Mouse (Mus musculus) adrenal gland, adult (tissue): ENCODE measurements around the gene Ddx19b.
A peak's percentile ranks its signal among the peaks of the same experiment; 100 is the strongest.
"Not testable (repeated sequence)": the region's sequence is repeated elsewhere in the genome, so short reads cannot be mapped to it uniquely, and the experiment has no call there.

Source experiments
- DNase-seq, 2 experiments: peaks; one replicate each; pipeline ENCODE4 v3.0.0; 2022 to 2023; ENCODE audit warnings: low spot score in 1 of 2; ENCODE audit not compliant: inconsistent age in 2 of 2

Gene Ddx19b

DNA sequence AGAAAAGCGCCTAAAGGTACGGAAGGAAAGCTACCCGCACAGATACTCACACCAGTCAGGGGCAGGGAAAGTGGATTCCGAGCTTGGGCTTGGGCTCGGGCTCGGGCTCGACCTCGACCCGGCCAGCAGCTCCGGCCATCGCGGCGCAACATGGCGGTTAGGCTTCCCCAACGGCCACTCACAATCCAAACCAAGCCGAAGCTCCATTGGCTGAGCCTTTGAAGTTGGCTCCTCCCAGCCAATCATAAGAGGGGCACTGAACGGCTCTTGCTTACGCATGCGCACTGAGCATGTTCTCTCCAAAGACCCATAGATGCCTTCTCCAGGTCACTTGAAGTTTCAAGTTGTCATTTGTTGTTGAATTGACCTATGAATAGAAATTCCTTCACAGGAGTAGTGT lies at the start of gene Ddx19b:
Gene Ddx19b, minus strand, starts transcription at position 180 of the 400 bp plus-strand sequence.
- DNase-seq, result no peak

DNA sequence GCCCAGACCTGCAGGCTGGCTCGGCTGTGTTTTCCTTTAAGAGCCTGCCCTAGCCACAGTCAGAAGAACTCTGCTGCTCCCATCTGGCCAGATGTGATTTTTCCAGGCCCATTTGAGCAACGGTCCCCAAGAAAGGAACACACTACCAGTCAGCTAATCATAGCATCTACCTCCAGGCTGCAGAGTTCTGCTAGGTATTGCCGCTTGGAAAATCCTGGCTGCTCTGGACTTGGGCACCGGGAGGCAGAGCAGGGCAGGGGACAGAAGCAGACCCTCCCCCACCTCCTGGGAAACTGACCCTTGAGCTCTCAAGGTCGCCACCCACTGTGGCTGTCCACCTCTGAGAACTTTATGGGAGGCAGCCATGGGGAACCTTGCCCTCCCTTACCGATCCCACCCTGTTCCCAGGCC lies 48.3 kb upstream of the Ddx19b start:
- DNase-seq, result peak; percentile 41 to 81

DNA sequence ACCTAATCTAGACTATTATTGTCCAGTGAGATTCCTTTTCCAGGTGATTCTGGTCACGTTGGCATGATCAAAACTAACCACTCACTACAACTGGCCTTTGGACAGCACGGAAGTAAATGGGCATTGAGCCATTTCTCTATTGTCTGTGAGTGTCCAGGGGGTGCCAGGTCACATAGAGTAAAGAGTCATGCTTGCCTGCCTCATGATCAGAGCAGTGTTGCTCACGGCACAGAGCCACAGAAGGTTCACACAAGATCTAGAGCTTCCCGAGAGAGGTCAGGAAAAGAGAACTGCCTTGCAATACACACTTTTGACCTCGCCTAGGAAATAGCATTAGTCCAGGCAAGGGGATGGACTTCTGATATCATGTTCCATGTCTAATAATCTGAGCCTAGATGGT lies 47.9 kb upstream of the Ddx19b start:
- no peak for DNase-seq

DNA sequence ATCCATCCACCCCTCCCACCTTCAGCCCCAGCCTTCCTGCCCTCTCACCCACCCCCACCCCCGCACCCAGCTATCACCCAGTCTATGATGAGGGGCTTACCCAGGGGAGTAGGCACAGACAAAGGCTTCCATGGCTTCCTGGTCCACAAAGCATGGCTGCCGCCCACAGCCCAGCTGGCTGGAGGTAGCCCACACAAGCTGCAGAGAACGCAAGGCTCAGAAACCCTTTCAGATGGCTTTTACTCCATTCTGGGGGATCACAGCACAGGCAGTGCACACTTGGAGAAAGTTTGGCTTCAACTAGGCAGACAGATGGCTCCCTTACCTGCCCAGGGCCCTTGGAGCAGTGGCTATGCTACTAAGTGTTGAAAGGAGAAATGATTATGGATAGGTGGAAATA lies 44.4 kb upstream of the Ddx19b start:
- DNase-seq, result no peak

DNA sequence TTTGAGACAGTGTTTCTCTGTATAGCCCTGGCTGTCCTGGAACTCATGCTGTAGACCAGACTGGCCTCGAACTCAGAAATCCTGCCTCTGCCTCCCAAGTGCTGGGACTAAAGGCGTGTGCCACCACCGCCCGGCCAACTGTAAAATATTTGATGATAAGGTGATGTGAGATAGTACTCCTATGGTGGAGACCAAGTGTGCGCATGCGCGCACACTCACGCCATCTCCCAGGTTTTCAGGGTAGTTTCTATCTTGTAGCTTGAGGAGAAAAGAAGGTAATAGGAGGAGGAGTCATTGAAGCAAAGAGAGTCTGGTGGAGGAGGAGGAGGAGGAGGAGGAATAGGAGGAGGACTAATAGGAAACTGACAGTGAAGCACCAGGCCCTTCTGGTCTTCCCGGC lies 37.1 kb upstream of the Ddx19b start:
- not testable (repeated sequence) for DNase-seq

DNA sequence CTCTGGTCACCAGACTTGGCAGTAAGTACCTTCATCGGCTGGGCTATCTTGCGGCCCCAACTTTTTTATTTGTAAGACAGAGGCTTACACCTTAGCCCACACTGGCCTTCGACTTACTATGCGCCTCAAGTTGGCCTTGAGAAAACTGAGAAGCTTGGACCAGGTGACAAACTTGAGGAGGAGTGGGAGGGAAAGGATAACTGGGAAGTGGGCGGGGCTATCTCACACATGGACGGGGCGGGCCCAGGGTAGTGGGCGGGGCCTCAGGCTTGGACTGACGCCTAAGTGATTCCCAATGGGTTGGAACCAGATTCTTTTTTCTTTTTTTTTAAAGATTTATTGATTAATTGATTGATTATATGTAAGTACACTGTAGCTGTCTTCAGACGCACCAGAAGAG lies 35.9 kb upstream of the Ddx19b start:
- no peak for DNase-seq

DNA sequence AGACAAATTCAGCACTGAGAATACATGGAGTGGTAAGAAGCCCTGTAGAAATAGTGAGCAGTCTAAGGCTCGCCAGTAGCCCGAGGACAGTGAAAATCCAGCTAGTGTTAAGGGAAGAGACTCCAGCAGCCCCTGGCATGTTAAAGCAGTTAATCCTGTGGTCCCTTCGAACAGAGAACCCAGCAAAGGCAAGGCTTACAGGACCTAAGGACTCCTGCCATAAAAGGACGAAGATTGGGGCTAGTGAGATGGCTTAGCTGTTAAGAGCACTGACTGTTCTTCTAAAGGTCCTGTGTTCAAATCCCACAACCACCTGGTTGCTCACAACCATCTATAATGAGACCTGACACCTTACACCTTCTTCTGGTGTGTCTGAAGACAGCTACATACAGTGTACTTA lies 34.8 kb upstream of the Ddx19b start:
- DNase-seq, result no peak

DNA sequence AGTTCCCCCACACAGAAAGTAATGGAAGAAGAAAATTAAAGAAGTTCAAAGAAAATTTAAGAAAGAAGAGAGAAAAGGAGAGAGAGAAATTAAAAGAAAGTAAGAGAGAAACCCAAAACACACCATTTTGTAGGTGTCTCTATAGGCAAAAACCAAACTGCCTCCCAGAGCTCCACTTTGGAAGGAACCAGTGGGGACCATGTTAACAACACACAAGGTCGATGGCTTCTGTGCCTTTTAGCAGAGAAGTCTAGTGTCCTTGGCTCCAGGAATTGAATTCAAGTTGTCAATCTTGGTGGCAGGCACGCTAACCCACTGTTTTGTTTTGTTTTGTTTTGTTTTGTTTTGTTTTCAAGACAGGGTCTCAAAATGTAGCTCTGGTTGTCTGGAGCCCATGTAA lies 31.3 kb upstream of the Ddx19b start:
- peak in 1 of 2 experiments; percentile 35 for DNase-seq

DNA sequence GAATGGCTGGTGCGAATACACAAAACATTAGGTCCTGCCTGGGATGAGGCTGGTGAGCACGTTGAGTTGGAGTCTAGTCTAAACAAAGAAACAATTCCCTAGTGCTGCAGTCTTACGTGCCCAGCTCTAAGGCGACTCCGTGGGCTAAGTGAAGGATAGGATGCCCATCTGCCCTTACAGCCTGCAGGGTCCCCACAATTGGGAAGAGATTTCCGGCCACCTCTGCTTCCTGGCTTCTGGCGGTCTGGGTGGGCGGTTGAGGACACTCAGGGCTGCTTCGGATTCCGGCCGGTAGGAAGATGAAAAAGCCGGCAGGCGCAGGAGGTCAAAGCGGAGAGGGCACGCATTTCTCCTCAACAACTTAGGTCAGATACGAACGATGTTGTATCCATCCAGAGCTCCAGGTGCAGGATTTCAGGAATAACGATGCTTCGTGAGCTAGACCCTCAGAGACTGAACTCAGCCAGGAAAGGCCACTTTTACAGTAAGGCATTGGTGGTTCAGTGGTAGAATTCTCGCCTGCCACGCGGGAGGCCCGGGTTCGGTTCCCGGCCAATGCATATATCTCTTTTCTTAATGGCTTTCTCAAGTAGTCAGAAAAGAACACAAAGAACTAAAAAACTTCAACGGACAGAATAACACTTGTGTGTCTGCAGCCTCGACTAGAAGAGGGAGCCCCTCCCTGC lies 30.7 kb upstream of the Ddx19b start:
- DNase-seq, result peak; percentile 88 to 97

DNA sequence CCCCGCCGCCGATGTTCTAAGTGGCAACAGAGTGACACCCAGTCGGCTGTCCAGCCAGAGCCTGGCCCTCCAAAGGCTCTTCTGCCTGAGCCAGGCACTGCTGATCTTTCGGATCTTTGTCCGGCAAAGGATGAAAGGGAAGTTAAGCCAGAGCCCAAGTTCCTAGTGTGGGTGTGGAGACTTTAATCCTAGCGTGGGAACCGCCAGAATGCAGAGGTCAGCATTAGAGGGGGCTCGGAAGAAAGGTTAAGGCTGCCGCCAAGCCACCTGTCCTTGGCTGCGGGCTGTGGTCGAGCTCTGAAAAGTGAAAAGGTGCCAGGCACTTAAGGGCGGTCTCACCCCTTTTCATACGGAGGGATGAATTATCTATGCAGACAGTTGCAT lies 30.1 kb upstream of the Ddx19b start:
- DNase-seq, result no peak

DNA sequence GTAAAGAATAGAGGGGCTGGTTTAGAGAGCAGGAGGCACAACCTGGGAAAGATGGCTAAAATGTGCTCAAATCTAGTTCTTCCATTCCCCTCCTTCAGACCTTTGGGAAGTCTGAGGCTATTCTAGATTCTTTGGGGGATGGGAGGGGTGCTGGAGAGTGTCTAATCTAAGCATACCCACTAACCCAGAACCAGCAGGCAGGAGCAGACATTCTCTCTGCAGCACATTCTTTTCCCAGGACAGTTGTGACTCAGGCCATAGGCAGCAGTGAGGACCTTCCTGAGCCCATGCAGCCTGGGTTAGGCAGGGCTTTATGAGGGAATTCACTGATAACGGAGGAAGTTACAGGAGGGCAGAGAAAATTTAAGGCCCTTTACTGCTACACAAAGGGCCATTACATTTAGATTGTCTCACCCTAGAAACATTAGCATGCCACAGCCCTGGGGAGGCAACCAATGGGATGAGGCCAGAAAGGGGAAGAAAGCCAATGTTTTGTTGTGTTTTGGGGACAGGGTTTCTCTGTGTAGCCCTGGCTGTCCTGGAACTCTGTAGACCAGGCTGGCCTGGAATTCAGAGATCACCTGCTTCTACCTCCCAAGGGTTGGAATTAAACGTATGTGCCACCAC lies 27.5 kb upstream of the Ddx19b start:
- DNase-seq, result no peak

DNA sequence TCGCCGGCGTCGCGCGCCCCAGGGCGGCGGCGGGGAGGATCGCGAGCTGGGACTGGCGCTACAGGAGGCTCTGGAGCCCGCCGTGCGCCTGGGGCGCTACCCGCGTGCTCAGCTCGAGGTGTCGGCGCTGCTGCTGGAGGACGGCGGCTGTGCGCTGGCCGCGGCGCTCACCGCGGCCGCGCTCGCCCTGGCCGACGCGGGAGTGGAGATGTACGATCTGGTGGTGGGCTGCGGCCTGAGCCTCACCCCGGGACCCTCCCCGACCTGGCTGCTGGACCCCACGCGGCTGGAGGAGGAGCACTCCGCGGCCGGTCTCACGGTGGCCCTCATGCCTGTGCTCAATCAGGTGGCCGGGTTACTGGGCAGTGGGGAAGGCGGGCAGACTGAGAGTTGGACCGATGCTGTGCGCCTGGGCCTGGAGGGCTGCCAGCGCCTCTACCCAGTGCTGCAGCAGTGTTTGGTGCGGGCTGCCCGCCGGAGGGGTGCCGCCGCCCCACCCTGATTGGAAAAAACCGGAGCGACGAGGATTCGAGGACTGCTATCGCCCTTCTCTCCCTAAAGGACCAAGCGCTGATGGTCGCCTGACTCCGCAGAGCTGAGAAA lies 25.2 kb upstream of the Ddx19b start:
- DNase-seq, result peak; percentile 66 to 88

DNA sequence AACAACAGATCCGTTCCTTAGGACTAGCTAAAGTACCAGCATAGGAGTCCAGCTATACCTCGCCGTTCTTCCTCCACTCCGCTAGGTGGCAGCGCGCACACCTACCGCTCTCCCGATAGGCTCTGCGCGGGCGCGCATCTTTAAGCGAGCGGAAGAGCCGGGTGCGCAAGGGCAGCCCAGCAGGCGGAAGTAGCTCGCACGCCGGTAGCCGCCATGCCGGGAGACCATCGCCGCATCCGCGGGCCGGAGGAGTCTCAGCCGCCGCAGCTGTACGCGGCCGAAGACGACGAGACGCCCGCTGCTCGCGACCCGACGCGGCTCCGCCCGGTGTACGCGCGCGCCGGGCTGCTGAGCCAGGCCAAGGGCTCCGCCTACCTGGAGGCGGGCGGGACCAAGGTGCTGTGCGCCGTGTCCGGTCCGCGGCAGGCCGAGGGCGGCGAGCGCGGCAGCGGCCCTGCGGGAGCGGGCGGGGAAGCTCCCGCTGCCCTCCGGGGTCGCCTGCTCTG lies 24.7 kb upstream of the Ddx19b start, which contains the start of gene Exosc6:
Gene Exosc6, plus strand, starts transcription at position 182 of the 506 bp plus-strand sequence.
- peak; percentile 93 to 97 for DNase-seq

DNA sequence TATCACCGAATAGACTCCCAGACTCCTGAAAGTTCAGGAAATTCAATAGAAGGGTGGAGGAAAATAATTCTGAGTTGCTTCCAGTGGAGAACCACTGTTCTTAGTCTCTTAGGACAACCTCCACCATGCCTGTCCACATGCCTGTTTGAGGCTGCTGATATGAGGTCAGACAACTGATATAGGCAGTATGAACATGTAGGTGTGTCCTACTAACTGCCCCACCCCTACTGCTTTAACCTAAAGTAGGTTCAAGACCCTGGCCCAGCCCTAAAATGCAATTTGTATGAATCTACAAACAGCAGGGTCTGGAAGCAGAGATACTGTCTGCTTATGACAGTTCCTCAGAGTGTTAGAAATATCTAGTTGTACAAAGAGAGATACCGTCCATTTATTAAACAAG lies 24.1 kb upstream of the Ddx19b start:
- DNase-seq, result no peak

DNA sequence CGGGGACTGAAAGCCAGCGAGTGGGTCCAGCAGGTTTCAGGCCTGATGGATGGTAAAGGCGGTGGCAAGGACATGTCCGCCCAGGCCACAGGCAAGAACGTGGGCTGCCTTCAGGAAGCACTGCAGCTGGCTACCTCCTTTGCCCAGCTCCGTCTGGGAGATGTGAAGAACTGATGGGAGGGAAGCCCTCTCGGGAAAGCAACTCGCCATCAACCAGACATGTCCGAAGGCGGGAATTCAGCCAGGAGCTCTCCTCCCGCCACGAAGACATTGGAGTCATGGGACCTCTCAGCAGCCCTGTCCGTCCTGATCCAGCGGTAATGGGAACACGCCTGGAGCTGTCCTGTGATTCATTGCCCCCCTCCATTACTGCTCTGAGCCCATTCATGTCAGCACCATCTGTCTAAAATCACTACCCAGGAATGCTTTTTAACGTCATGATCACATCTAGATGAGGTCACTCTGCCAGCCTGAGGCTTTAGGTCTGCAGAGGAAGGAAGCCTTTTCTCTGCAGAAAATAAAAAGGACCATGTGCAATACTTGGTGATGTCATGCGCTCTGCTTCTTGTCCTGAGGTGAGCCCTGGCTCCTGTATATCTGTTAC lies 23.6 kb upstream of the Ddx19b start:
- peak; percentile 37 to 52 for DNase-seq

DNA sequence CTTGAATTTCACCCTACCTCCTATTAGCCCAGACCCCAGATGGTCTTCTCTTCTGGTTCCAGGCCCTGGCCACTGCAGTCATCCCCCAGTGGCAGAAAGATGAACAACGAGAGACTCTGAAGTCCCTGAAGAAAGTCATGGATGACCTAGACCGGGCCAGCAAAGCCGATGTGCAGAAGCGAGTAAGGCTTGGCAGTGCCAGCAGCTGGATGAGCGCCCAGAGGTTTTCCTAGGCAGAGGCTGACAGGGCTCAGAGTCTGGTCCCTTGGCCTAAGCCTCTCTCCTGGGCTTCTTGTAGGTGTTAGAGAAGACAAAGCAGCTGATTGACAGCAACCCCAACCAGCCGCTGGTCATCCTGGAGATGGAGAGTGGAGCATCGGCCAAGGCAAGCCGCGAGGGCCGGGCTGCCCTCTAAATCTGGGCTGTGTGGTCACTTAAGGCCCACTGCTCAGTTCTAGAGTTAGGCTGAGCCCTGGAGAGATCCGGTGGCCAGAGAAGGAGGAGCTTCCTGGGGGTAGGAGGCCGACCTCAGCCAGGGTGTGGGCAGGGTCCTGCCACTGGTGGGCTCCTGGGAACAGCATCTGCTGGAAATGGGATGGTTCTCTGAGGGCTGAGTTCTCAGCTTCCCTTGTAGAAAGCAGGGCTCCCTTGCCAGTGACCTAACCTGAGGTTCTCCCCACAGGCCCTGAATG lies 22.4 kb upstream of the Ddx19b start:
- no peak for DNase-seq

DNA sequence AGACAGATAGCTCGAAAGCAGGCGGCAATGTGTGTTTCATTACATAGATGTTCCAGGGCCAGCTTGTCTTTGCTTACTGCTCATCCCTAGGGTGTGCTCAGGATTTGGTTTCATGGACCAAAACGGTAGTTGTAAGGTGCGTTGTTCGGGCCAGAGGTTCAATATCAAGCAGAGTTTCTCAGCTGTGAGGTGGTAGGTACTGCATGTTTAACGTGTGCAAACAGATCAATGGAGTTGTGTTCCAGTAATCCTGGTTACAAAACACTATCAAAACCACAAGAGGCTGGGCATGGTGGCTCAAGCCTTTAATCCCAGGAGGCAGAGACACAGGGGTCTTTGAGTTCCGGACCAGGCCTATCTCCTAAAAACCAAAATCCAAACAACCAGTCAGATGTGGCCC lies 17.6 kb upstream of the Ddx19b start:
- no peak for DNase-seq

DNA sequence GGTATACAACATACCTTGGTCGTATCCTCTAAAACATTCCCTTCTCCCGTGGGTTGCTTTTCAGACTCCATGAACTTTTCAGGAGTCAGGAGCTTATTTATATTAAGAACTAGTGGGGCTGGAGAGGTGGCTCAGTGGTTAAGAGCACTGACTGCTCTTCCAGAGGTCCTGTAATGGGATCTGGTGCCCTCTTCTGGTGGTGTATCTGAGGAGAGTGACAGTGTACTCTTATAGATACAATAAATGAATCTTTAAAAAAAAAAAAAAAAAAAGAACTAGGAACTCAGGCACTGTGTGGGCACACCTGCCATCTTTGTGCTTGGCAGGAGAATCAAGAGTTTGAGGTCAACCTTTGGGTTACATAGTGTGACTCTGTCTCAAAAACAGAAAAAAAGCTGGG lies 17.1 kb upstream of the Ddx19b start:
- no peak for DNase-seq

DNA sequence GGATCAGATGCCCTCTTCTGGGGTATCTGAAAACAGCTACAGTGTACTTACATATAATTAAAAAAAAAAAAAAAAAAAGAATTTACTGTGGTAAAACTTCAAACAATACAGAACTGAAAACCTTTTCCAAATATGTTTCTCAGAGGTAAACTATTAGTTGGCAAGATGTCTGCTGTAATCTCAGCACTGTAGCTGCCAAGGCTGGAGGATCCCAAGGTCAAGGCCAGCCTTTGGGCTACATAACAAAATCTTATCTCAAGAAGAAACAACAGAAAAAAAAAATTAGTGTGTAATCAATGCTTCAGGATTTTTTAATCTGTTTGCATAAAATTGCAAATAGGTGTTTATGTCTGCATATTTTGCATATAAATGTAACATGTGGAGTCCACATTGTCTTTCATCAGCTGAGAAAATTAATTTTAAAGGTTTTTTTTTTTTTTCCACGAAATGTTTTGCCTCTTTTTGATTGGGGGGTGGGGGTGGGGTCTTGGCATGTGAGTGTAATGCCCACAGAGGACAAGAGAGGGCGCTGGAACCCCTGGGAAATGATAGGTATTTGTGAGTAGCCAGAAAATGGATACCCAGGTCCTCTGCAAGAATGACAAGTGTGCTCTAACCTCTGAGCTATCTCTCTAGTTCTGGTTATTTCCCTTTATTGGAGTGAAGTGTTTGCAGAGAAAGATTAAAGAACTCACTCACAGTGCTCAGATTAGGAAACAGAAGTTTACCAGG lies 12.6 kb upstream of the Ddx19b start:
- DNase-seq, result peak; percentile 59 to 77

DNA sequence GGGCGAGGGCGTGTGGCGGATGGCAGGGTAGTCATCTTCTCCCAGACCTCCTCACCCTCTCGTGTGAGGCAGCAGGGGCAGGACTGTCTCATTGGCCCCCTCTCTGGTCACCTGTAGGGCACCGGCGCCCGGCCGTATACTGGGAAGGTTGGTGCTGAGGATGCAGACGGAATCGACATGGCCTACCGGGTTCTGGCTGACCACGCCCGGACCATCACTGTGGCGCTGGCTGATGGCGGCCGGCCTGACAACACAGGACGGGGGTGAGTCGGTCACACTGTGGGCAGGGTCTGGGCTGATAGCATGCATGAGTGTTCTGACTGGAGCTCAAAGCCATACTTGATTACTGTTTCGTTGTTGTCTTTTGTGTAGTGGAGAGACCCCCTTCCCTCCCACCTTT lies 11.0 kb upstream of the Ddx19b start:
- no peak for DNase-seq

DNA sequence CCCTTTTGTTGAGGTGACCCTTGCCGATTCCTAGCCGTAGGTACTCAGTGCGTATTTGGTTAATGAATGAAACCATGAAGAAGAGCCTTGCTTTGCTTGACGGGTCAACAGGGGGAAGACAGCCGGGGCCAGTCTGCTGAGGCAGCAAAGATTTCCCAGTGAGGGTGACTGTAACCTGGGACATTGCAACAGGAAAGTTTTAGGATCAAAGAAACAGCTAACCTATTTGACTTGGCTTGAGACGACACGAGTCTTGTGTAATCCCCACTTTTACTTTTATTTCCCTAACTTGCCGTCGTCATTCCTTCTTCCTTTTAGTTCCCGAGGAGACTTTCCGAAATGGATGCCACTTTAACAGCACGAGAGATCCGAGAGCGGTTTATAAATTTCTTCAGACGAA lies 5.0 kb upstream of the Ddx19b start:
- DNase-seq, result no peak
